Mouse (Mus musculus): ENCODE measurements around the gene Mical3. TPM values are rescaled to one million over a fixed set of nuclear protein-coding genes. Genes with fewer than 3 reads are reported as not detected.
A peak's percentile ranks its signal among the peaks of the same experiment; 100 is the strongest.

Mical3 gene
- polyA plus RNA-seq, 1 experiment from 2014 or later, result 28.2 TPM

DNA sequence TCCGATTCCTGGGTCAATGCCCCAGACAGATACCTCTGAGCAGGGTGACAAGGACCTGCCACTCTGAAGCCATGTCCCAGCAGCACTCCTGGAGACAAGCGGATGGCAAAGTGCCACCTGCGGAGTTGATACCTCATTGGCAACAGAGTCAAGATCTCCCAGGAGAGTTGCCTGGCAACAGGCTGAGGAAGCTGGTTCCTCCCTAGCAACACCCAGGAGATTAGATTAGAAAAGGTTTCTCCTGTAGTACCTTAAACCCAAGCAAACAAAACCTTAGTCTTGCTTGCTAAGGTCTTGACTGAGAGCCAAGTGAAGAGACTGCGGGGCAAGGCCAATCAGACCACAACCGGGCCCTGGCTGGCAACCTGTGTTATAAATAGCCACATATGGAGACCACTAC, 103.5 kb downstream of the Mical3 start:
- no peak overlapping the region for H3K4me2 ChIP-seq
- H3K9ac ChIP-seq, result no peak overlapping the region
- H3K36me3 ChIP-seq, result peaks cover 94% of the 10 kb centered on the region
- no peaks in the 10 kb centered on the region for H3K27me3 ChIP-seq (replicated peaks)
- no peaks in the 10 kb centered on the region for H3K9me3 ChIP-seq
- no peak overlapping the region for H3K27ac ChIP-seq (replicated peaks)
- H3K4me3 ChIP-seq, result no peak overlapping the region
- WGBS, result 56% methylated on average over 5 of the region's 5 CpGs
- ATAC-seq (ENCODE audit: extremely low read depth, insufficient number of reproducible peaks, low FRiP score, low TSS enrichment), result no peak
- H3K4me1 ChIP-seq, result peaks cover 28% of the 10 kb centered on the region

DNA sequence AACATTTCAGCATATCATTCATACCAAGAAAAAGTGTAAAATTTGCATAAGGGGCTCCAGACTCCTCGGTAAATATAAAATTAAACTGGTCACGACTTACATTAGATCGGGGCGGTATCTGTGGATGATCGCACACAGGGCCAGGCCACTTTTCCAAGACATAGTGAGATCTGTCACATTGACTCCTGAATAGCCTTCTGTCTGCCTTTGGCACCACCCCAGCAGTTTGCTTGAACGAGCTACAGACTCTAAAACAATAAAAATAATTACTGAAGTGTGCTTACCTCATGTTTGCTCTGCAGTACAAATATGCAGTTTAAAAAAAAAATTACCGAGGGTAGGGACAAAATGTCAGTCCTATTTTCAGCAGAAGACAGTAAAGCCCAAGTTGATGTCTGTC, 103.9 kb downstream of the Mical3 start:
- no peak for ATAC-seq (ENCODE audit: extremely low read depth, insufficient number of reproducible peaks, low FRiP score, low TSS enrichment)
- Histone ChIP-seq H3K4me2 (no peak overlapping the region), H3K4me1 (peaks cover 28% of the 10 kb centered on the region), H3K9ac (no peak overlapping the region), H3K27me3 (replicated peaks) (no peaks in the 10 kb centered on the region), H3K4me3 (no peak overlapping the region), H3K27ac (replicated peaks) (no peak overlapping the region), H3K36me3 (peaks cover 94% of the 10 kb centered on the region), H3K9me3 (no peaks in the 10 kb centered on the region)
- 84% methylated on average over 7 of the region's 7 CpGs for WGBS

DNA sequence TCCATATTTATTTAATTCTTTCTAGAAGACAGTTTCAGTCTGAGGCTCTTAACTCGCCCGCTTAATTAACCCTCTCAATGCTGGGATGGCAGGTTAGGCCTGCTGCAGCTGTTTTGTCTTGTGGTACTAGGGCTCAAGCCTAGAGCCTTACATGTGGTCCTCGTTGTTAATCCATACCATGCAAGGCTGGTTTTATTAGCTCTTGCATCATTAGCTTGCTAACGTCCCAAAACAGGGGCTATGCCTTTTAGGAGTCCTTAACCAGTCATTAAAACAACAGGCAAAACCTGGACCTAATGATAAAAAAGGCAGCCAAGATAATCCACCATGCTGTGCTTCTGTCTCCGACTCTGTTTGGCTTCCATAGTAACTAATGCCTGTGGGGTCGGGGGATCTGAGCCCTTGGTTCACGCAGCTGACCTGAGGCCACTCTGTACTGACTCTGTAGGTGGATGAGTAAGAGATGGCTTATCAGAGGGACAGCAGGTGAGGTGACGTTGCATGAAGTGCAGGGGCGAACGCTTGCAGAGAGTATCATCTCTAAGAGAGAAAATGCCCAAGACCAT, 104.7 kb downstream of the Mical3 start:
- WGBS, result 75% methylated on average over 10 of the region's 10 CpGs
- no peak overlapping the region for H3K27ac ChIP-seq (replicated peaks)
- H3K4me2 ChIP-seq, result no peak overlapping the region
- H3K27me3 ChIP-seq (replicated peaks), result no peaks in the 10 kb centered on the region
- H3K4me1 ChIP-seq, result peaks cover 28% of the 10 kb centered on the region
- peaks cover 94% of the 10 kb centered on the region for H3K36me3 ChIP-seq
- no peak overlapping the region for H3K4me3 ChIP-seq
- no peak overlapping the region for H3K9ac ChIP-seq
- ATAC-seq (ENCODE audit: extremely low read depth, insufficient number of reproducible peaks, low FRiP score, low TSS enrichment), result no peak
- no peaks in the 10 kb centered on the region for H3K9me3 ChIP-seq

DNA sequence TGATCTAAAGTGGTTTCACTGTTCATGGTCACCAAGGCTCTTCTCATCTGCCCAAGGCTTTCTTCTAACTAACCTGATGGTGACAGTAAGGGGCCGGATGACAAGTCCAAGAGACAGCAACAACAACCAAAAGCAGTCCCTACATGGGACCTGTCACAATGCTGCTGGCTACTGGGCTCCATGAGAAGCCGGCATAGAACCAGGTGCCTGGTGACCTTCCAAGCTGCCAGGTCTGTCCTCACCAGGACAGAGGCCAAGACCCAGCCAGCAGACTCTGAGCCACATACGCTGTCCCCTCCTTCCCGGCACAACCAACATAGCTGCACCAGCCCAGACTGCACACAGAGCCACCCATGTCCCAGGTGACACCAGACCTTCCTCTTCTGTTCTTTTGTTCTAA, 112.7 kb downstream of the Mical3 start:
- no peaks in the 10 kb centered on the region for H3K27me3 ChIP-seq (replicated peaks)
- no peak overlapping the region for H3K4me2 ChIP-seq
- no peak overlapping the region for H3K4me3 ChIP-seq
- H3K36me3 ChIP-seq, result peaks cover 97% of the 10 kb centered on the region
- no peaks in the 10 kb centered on the region for H3K9me3 ChIP-seq
- H3K27ac ChIP-seq (replicated peaks), result 0 out of 2 replicates have a peak overlapping the region, but pooled peaks have one; percentile 39
- peaks cover 20% of the 10 kb centered on the region for H3K4me1 ChIP-seq
- WGBS, result 89% methylated on average over 4 of the region's 4 CpGs
- no peak for ATAC-seq (ENCODE audit: extremely low read depth, insufficient number of reproducible peaks, low FRiP score, low TSS enrichment)
- no peak overlapping the region for H3K9ac ChIP-seq

DNA sequence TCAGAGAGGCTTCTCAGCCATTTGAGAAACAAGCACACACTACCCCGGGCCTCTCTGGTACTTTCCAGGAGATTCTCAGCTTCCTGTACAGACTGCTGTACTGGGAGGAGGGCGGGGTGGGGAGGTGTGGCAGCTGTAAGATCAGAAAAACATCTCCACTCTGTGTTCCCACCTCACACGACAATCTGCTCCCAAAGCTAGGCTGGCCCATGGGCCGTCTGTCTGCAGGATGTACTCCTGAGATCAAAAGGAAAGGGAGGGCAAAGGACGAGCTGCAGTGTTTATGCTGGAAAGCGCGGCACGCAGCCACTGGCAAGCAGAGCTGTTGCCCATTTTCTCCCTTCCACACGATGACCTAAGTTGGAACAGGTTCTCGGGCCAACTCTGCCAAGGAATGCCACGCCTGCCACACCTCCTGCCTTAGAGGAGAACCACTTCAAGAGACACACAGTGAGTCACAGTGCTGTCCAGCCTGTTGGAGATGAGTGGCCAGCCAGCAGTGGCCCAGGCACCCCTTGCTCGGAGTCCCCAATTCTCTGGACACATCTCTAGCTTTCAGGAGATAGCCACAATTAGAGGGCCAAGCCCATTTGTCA, 113.3 kb downstream of the Mical3 start:
- H3K4me3 ChIP-seq, result no peak overlapping the region
- 0 out of 2 replicates have a peak overlapping the region, but pooled peaks have one; percentile 39 for H3K27ac ChIP-seq (replicated peaks)
- H3K27me3 ChIP-seq (replicated peaks), result no peaks in the 10 kb centered on the region
- no peaks in the 10 kb centered on the region for H3K9me3 ChIP-seq
- H3K9ac ChIP-seq, result no peak overlapping the region; the same call in 1 of the 2 replicates
- 55% methylated on average over 12 of the region's 12 CpGs for WGBS
- peaks cover 22% of the 10 kb centered on the region for H3K4me1 ChIP-seq
- no peak overlapping the region for H3K4me2 ChIP-seq
- peaks cover 97% of the 10 kb centered on the region for H3K36me3 ChIP-seq
- no peak for ATAC-seq (ENCODE audit: extremely low read depth, insufficient number of reproducible peaks, low FRiP score, low TSS enrichment)

DNA sequence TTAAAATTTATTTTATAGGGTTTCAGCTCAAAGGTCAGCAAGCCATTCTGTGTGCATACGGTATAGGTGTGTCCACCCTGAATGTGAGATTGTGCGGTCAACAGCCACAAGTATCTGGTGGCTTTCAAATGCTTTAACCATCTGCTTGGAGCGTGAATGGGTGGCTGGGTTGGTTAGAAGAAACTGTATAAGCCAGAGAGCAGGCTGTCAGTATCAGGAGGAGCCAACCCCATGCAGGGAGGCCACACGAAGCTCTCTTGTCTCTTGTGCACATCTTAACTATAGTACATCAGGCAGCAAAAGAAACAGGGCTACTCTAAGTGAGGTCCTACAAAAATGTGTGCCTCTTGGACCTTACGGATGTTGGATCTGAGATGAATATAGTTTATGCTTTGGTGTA, 114.7 kb downstream of the Mical3 start:
- 90% methylated on average over 5 of the region's 5 CpGs for WGBS
- H3K27ac ChIP-seq (replicated peaks), result no peak overlapping the region
- no peaks in the 10 kb centered on the region for H3K27me3 ChIP-seq (replicated peaks)
- no peak overlapping the region for H3K4me2 ChIP-seq
- ATAC-seq (ENCODE audit: extremely low read depth, insufficient number of reproducible peaks, low FRiP score, low TSS enrichment), result no peak
- peaks cover 22% of the 10 kb centered on the region for H3K4me1 ChIP-seq
- no peaks in the 10 kb centered on the region for H3K9me3 ChIP-seq
- peaks cover 97% of the 10 kb centered on the region for H3K36me3 ChIP-seq
- no peak overlapping the region for H3K9ac ChIP-seq
- no peak overlapping the region for H3K4me3 ChIP-seq

DNA sequence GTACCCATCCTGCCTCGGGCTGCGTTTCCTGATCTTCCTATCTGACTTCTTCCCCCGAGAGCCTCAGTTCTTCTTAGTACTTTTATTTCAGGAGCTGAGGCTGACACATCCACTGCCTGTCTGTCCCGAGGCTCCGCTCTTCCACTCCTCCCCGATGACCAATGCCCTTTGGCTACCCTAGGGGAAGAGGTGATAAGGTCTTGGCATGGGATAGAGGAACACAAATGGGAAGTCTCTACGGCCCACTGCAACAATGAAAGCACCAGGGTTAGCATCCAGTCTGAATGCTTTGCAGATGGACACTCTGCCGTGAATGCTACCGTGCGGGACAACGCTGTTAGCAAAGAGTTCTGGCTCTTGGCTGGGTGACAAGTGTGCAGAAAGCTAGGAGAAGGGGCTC, 116.5 kb downstream of the Mical3 start:
- Histone ChIP-seq H3K36me3 (peaks cover 97% of the 10 kb centered on the region), H3K9ac (0 out of 2 replicates have a peak overlapping the region, but pooled peaks have one; percentile 47), H3K27me3 (replicated peaks) (no peaks in the 10 kb centered on the region), H3K4me2 (peak overlapping the region; percentile 32; the same call in 1 of the 2 replicates), H3K4me1 (peaks cover 22% of the 10 kb centered on the region), H3K9me3 (no peaks in the 10 kb centered on the region), H3K27ac (replicated peaks) (no peak overlapping the region), H3K4me3 (no peak overlapping the region)
- 55% methylated on average over 11 of the region's 11 CpGs for WGBS
- no peak for ATAC-seq (ENCODE audit: extremely low read depth, insufficient number of reproducible peaks, low FRiP score, low TSS enrichment)

DNA sequence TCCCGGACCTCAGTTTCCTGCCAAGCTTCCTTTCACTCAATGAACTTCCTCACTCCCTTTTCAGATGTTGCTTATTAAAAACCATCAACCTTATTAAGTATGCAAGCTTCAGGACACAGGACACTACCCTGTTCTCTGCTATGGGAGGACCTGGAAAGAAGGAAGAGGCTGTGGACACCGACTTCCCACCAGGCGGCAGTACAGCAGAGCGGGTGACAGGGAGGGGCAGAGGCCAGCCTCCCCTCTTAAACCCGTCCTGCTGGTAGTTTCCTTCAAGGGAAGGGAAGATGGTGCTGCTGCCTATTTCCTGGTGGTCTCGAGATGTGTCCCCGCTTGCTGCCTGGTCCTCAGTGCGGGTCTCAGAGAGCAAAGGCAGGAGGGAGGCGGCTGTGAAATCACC, 117.0 kb downstream of the Mical3 start:
- H3K4me2 ChIP-seq, result peak overlapping the region; percentile 32
- no peak for ATAC-seq (ENCODE audit: extremely low read depth, insufficient number of reproducible peaks, low FRiP score, low TSS enrichment)
- H3K9ac ChIP-seq, result no peak overlapping the region
- WGBS, result 38% methylated on average over 9 of the region's 9 CpGs
- H3K4me3 ChIP-seq, result no peak overlapping the region
- H3K9me3 ChIP-seq, result no peaks in the 10 kb centered on the region
- no peaks in the 10 kb centered on the region for H3K27me3 ChIP-seq (replicated peaks)
- no peak overlapping the region for H3K27ac ChIP-seq (replicated peaks)
- H3K36me3 ChIP-seq, result peaks cover 97% of the 10 kb centered on the region
- peaks cover 22% of the 10 kb centered on the region for H3K4me1 ChIP-seq

DNA sequence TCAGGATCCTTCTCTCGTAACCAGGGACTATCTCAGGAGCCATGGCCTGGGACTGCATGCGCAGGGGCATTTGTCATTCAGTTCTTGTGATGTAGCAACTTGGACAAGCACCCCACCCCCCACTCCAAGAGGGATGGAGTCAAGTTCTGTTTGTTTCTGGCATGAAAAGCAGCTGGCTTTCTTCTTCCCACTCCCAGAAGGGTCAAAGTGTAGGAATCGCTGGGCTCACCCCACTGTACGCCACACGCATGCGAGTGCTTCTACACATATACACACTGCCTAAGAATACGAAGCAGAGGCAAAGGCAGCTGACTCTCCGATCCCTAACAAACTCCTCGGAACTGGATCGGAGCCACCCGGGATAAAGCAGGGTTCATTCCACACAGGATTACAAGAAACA, 119.1 kb downstream of the Mical3 start:
- no peak for ATAC-seq (ENCODE audit: extremely low read depth, insufficient number of reproducible peaks, low FRiP score, low TSS enrichment)
- WGBS, result 87% methylated on average over 11 of the region's 11 CpGs
- no peak overlapping the region for H3K27ac ChIP-seq (replicated peaks)
- H3K9me3 ChIP-seq, result no peaks in the 10 kb centered on the region
- no peaks in the 10 kb centered on the region for H3K27me3 ChIP-seq (replicated peaks)
- no peak overlapping the region for H3K9ac ChIP-seq
- H3K4me2 ChIP-seq, result no peak overlapping the region
- peaks cover 17% of the 10 kb centered on the region for H3K4me1 ChIP-seq
- H3K4me3 ChIP-seq, result no peak overlapping the region
- H3K36me3 ChIP-seq, result peaks cover 97% of the 10 kb centered on the region

DNA sequence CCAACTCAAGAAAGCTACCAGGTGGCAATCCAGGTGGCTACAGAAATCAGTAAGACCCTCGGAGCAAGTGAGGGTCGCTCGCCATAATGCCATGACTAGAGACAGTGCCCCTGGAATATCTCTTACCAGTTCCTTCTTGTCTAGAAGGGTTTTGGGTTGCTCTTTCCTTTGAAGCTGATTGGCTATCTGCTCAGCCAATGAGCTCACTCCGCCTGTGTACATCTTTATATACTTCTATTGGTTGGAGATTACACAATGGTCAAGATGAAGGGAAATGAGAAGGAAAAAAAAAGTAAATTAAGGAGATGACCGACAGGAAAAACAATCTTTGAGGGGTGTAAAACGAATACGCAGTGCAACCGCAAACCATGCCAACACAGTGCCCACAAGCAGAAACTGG, 121.1 kb downstream of the Mical3 start:
- WGBS, result 93% methylated on average over 8 of the region's 8 CpGs
- ATAC-seq (ENCODE audit: extremely low read depth, insufficient number of reproducible peaks, low FRiP score, low TSS enrichment), result no peak
- H3K36me3 ChIP-seq, result peaks cover 96% of the 10 kb centered on the region

DNA sequence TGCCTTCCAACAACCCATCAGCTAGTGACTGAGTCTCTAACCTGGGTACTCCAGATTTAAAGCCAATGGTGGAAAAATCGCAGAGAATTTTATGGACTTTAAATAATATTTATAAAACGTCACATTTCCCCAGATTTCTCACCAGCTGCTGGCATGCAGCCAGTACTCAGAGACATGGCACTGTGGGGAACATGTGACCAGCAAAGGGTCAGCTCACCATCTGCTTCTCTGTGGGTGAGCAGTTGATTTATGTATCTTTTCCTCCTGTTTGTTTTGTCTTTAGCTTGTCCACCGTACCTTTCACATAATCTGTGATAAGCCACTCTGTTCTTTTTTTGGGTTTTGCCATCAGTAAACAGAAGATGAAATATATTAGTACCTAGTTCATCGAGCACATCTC, 125.8 kb downstream of the Mical3 start:
- Histone ChIP-seq H3K4me2 (no peak overlapping the region), H3K4me3 (no peak overlapping the region), H3K27ac (replicated peaks) (no peak overlapping the region), H3K9ac (peak overlapping the region; percentile 21; the same call in 1 of the 2 replicates), H3K9me3 (no peaks in the 10 kb centered on the region), H3K27me3 (replicated peaks) (no peaks in the 10 kb centered on the region), H3K36me3 (peaks cover 94% of the 10 kb centered on the region), H3K4me1 (peaks cover 11% of the 10 kb centered on the region)
- 64% methylated on average over 4 of the region's 4 CpGs for WGBS
- ATAC-seq (ENCODE audit: extremely low read depth, insufficient number of reproducible peaks, low FRiP score, low TSS enrichment), result no peak

More for the DNA sequence above, 121.1 kb downstream of the Mical3 start:
- no peak overlapping the region for H3K27ac ChIP-seq (replicated peaks)
- H3K4me1 ChIP-seq, result peaks cover 14% of the 10 kb centered on the region
- no peaks in the 10 kb centered on the region for H3K27me3 ChIP-seq (replicated peaks)
- H3K4me2 ChIP-seq, result no peak overlapping the region
- no peaks in the 10 kb centered on the region for H3K9me3 ChIP-seq
- no peak overlapping the region for H3K4me3 ChIP-seq
- H3K9ac ChIP-seq, result no peak overlapping the region

DNA sequence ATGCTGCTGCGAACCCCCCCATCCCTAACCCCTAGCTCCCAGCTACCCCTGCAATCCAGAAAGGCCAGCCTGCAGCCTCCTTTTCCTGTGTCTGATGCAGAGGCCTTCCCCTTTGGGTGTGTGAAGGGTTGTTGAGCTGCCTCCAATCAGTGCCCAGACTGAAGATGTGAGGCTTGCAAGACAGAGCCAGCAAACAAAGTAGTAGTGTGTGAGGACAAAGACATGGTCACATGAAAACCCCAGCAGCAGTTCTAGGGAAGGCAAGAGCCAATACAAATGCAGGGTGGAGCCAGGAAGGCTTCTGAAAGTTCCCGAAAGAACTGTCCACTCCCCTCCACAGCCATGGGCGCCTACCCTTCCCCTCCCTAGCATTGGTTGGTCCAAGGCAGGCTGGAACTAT, 127.8 kb downstream of the Mical3 start:
- WGBS, result 77% methylated on average over 3 of the region's 3 CpGs
- no peak overlapping the region for H3K4me2 ChIP-seq
- H3K4me1 ChIP-seq, result peaks cover 19% of the 10 kb centered on the region
- H3K9me3 ChIP-seq, result no peaks in the 10 kb centered on the region
- no peaks in the 10 kb centered on the region for H3K27me3 ChIP-seq (replicated peaks)
- no peak for ATAC-seq (ENCODE audit: extremely low read depth, insufficient number of reproducible peaks, low FRiP score, low TSS enrichment)
- H3K9ac ChIP-seq, result no peak overlapping the region
- H3K27ac ChIP-seq (replicated peaks), result no peak overlapping the region
- H3K4me3 ChIP-seq, result no peak overlapping the region
- H3K36me3 ChIP-seq, result peaks cover 92% of the 10 kb centered on the region
